Mouse (Mus musculus): ENCODE measurements around the gene Scn11a.

GRCm38 (mm10) chr9:119803845-119804500 lies 21.3 kb downstream of the Scn11a start:
- no peak for TF ChIP-seq POLR2A (IDR thresholded peaks at IDR 0.05; ENCODE audit: low read depth, low read length)
- TF ChIP-seq CTCF (conservative IDR thresholded peaks at IDR 0.05; ENCODE audit: insufficient read depth, insufficient read length, low read depth, low read length): no peak
